Mouse (Mus musculus): ENCODE results near the gene Thada.

Thada gene

DNA sequence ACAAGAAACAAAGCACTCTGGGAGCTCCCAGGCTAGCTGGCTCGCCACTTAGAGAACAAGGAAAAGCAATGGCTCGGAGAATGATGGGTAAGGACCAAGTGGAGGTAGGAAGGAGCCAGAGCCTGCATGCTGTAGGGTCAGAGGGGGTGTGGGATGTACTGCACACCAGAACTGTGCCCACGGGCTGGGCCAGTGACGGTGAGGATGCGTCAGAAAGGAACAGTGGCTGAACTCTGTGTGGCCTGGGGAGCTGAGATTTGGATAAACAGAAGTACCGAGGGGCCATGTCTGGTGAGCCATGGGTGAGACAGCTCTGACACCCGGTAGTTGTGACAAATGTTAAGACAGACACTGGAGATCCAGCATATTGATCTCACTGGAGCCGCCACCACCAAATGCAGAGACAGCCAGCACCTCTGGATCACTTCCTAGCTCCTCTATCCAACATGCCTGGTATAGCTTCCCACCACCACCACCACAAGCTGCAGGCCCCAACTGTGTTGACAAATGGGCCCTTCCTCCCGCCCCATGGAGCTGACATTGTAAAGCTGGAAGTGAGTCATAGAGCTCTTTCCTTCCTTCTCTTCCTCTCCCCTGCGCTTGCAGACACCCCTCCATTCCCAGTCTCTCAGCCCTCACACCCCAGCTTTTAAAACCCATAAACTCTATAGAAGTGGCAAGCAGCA, 325.0 kb downstream of the Thada start:
- CTCF ChIA-PET = interaction anchor here (0.5 to 1.6 kb wide), 5 partner anchors 9 to 567 kb away, joined by 3 to 5 read pairs (median 4); no protein-coding TSS in a partner anchor
- POLR2A ChIA-PET = interaction anchor here (0.6 to 1.5 kb wide), 13 partner anchors 8 to 534 kb away, joined by 3 to 9 read pairs (median 4); no protein-coding TSS in a partner anchor
